In genomic region chr6:146912835-146913488, GRCm38 (mm10) we compare ENCODE assay signal across 9 mouse cellular contexts. TPM values are rescaled to one million over a fixed set of nuclear protein-coding genes. Genes with fewer than 3 reads are reported as not detected.
DNase-seq lines count a peak whose midpoint lies in the region; ATAC-seq lines count a peak whose summit lies in the region.
"Had no signal": no experiment of that assay in that cellular context is flagged by ENCODE, and none has a peak within 500 bp of the region (broad histone marks: within the 10 kb centered on the region; RNA-seq: fewer than 3 reads in every experiment).

No protein-coding gene starts in this region.

- peak overlapping the region; percentile 44; the same call in 1 of the 2 replicates for H3K27ac ChIP-seq in embryonic facial prominence, embryonic 15.5 days (replicated peaks)
- H3K27ac ChIP-seq in kidney, embryonic 15.5 days = peak overlapping the region; percentile 93

- no peaks in the 10 kb centered on the region for H3K36me3 ChIP-seq in embryonic facial prominence, embryonic 15.5 days
- peaks cover 6% of the 10 kb centered on the region; the same call in 1 of the 2 replicates for H3K36me3 ChIP-seq in kidney, embryonic 15.5 days

- H3K9ac ChIP-seq in embryonic facial prominence, embryonic 15.5 days = no peak overlapping the region
- H3K9ac ChIP-seq in kidney, embryonic 15.5 days = no peak overlapping the region

- peak; percentile 53 for DNase-seq in adrenal gland, postnatal 14 days
- no peak for DNase-seq in adrenal gland, postnatal 4 days (ENCODE audit: low spot score in 2 of 2)
- peak; percentile 25 for DNase-seq in lung, postnatal 25 days (ENCODE audit: low spot score)
- DNase-seq in left cerebral cortex, adult 11 months (ENCODE audit: low spot score) = no peak
- no peak for DNase-seq in natural killer cell, adult 2 months (ENCODE audit: low spot score in 2 of 2)
- DNase-seq in urinary bladder, adult 18-20 months (ENCODE audit: low spot score in 2 of 2) = no peak

- ATAC-seq in embryonic facial prominence, embryonic 15.5 days (ENCODE audit: insufficient number of reproducible peaks, low FRiP score, low TSS enrichment, low read depth) = 0 out of 2 replicates have a peak, but pooled peaks have one; percentile 60
- peak; percentile 65 for ATAC-seq in kidney, embryonic 15.5 days (replicated peaks; ENCODE audit: low FRiP score)

- H3K27me3 ChIP-seq in embryonic facial prominence, embryonic 15.5 days = no peaks in the 10 kb centered on the region
- no peaks in the 10 kb centered on the region for H3K27me3 ChIP-seq in kidney, embryonic 15.5 days

- H3K4me1 ChIP-seq in embryonic facial prominence, embryonic 15.5 days = peaks cover 23% of the 10 kb centered on the region
- H3K4me1 ChIP-seq in kidney, embryonic 15.5 days = peaks cover 51% of the 10 kb centered on the region

- 34% methylated on average over 3 of the region's 3 CpGs for WGBS in embryonic facial prominence, embryonic 15.5 days
- WGBS in kidney, embryonic 15.5 days = 4% methylated on average over 3 of the region's 3 CpGs

- H3K4me3 ChIP-seq in embryonic facial prominence, embryonic 15.5 days (replicated peaks) = no peak overlapping the region
- H3K4me3 ChIP-seq in kidney, embryonic 15.5 days (replicated peaks) = no peak overlapping the region

- no peak overlapping the region for H3K4me2 ChIP-seq in embryonic facial prominence, embryonic 15.5 days (replicated peaks)
- H3K4me2 ChIP-seq in kidney, embryonic 15.5 days = peak overlapping the region; percentile 14; the same call in 1 of the 2 replicates

- H3K9me3 ChIP-seq in embryonic facial prominence, embryonic 15.5 days (replicated peaks) = no peaks in the 10 kb centered on the region
- no peaks in the 10 kb centered on the region for H3K9me3 ChIP-seq in kidney, embryonic 15.5 days (replicated peaks)

RNA-seq across cellular contexts. Expression of gene Ppfibp1, which starts 24.7 kb away (rescaled TPM):
- total RNA-seq in adrenal gland, postnatal 14 days (2021) = 83.0 and 102 TPM in 2 replicates
- 100 to 1,000 TPM; 146 to 152 TPM for total RNA-seq in adrenal gland, postnatal 4 days (2021)
- 54.2 and 54.6 TPM in 2 replicates for polyA plus RNA-seq in embryonic facial prominence, embryonic 15.5 days (2015; fragmentation: Nextera tagmentation; extraction: Ambion mirVana)
- polyA plus RNA-seq in kidney, embryonic 15.5 days (2015; fragmentation: Nextera tagmentation; extraction: Ambion mirVana) = 68.3 and 73.6 TPM in 2 replicates

RNA-seq across cellular contexts. Expression of gene 1700034J05Rik, which starts 41.3 kb away (rescaled TPM):
- not detected in 2 replicates for total RNA-seq in adrenal gland, postnatal 14 days (2021)
- not detected for total RNA-seq in adrenal gland, postnatal 4 days (2021)
- polyA plus RNA-seq in embryonic facial prominence, embryonic 15.5 days (2015; fragmentation: Nextera tagmentation; extraction: Ambion mirVana) = 0.16 and 0.39 TPM in 2 replicates
- polyA plus RNA-seq in kidney, embryonic 15.5 days (2015; fragmentation: Nextera tagmentation; extraction: Ambion mirVana) = 0.22 and 0.36 TPM in 2 replicates
- total RNA-seq: left cerebral cortex, postnatal 25 days had no signal

Comparison
In these comparisons a context has a peak if more than half of its experiments do, and no peak if none do; other contexts are left out.
1. DNase-seq: peak in adrenal gland, postnatal 14 days (single experiment) and lung, postnatal 25 days (single experiment); none in adrenal gland, postnatal 4 days (0 of 2), left cerebral cortex, adult 11 months (single experiment), natural killer cell, adult 2 months (0 of 2) and urinary bladder, adult 18-20 months (0 of 2).